Mouse (Mus musculus): ENCODE measurements at regions not wholly inside any gene's neighbourhood (a gene's known extent, or its start where the extent isn't known, plus 50 kb on each side); places are given as distances from the start of the nearest gene placed in this dataset.

DNA sequence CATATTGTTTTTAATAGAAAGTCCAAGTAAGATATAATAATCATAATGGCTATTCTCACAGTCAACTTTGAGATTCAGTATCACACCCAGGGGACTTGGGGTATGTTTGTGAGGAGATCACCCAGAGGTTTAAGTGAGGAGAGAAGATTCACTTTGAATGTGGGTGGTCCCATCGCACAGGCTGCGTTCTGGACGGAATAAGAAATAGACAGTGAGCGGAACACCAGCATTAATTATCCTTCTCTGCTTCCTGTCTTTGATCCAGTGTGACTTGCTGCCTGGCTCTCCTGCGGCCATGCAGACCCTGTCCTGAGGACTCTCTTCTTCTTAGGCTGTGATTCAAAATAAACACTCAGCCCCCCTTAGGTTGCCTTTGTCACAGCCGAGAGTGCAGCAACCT lies 60.6 kb upstream of the Kras start:
- in situ Hi-C loops (cut with MboI, MseI): loop anchor here in 1 of 2 experiments (25.0 kb wide), 1 partner anchor 1427 kb away; no protein-coding TSS in a partner anchor

DNA sequence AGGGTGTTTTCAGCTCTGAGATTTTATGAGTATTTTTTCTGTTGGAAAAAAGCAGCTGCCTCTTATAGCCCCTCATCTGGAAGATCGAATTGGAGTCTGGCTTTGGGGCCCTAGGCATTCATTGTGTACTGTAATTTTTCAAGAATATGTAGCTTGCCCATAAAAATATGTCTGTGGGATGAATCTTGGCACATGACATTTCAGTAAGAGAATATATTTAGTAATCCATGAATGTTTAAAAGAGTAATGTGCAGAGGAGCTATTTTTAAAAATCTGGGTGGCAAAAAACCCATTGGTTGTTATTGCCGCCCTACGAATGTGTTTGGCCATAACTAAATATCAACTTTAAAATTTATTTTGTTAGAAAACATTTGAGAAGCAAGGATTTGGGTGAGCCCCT lies 59.0 kb upstream of the Kras start:
- in situ Hi-C loops (cut with MboI, MseI): loop anchor here (5.0 to 25.0 kb wide), 2 partner anchors 33 to 1428 kb away; no protein-coding TSS in a partner anchor

DNA sequence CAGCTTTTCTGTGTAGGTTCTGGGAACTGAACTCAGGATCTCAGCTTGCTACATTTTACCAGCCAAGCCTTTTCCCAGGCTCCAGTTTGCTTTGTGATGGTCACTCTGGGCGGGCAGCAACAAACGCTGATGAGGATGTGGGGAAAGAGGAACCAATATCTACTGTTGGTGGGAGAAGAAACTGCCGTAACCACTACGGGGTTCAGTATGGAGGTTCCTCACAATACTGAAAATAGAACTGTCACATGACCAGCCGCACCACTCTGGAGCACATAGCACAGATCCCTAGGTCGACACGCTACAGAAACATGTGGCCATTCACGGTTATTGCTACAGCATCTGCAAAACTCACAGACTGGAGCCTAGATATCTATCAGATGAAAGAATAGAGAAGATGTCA lies 57.2 kb upstream of the Kras start:
- in situ Hi-C loops (cut with MboI, MseI): loop anchor here (5.0 to 25.0 kb wide), 2 partner anchors 35 to 1430 kb away; no protein-coding TSS in a partner anchor

DNA sequence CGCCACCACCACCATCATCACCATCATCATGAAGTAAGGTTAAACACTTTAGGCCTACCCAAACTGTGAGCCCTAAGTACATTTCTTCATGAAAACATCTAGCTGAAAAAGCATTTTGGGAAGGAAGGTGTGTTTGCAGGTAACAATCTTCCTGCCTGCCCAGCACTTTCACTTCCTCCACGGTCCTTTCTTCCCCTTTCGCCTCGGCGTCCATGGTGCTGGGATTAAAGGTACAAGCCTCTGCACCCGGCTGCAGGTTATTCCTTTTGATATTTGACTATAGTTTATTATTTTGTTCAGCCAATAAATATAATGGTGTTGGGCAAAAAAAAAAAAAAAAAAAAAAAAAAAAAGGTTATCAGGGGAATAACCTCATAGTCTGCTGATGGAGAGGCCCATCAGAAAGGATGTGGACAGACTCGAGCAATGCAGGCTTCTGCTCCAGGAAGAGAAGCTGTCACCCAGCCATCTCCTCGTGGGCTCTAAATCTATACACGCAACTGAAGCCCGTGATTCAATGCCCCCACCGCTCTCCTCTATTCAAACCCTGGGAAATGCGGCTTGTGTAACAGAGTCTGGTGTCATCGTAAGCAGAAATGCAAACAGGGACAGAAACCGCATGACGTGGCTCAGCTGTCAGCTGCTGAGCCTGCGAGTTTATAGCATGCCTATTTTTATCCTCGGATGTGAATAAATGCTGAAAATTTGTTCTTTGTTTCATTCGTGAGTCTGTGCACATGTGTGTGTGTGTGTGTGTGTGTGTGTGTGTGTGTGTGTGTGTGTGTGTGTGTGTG lies 56.5 kb upstream of the Kras start:
- in situ Hi-C loops (cut with MboI, MseI): loop anchor here (5.0 to 25.0 kb wide), 2 partner anchors 36 to 1431 kb away; no protein-coding TSS in a partner anchor

DNA sequence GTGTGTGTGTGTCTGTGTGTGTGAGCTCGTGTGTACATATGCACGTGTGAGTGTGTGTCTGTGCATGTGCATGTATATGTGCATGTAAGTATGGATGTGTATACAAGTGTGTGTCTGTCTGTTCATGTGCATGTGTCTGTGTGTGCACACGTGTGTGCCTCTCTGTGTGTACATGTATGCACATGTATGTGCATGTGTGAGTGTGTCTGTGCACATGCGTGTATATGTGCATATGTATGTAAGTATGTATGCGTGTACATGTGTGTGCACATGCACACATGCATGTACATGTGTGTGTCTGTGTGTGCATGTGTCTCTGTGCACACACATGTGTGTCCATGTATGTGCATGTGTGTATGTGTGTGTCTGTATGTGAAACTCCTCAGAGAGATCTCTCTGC lies 55.6 kb upstream of the Kras start:
- in situ Hi-C loops (cut with MboI, MseI): loop anchor here (5.0 to 25.0 kb wide), 2 partner anchors 37 to 1432 kb away; no protein-coding TSS in a partner anchor

DNA sequence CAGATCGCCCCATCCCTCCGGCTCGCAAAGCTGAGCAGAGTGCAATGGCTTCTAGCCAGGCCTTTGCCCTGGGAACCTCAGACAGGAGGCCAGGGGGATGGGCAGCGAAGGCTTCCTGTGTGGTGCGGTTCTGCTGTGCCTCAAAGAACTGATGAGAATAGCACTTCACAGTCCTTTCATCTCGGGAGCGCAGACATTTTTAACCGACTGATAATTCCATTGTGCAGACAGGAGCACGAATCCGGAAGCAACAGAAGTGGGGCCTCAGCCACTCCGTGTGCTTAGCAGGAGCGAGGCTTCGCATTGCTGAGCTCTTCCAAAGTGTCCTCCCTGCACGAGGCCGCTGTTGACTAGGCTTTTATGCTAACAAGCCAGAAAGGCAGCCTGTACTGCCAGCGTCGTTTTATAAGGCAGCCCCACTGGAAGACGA lies 53.6 kb upstream of the Kras start:
- in situ Hi-C loops (cut with MboI, MseI): loop anchor here in 1 of 2 experiments (25.0 kb wide), 1 partner anchor 1434 kb away; no protein-coding TSS in a partner anchor

DNA sequence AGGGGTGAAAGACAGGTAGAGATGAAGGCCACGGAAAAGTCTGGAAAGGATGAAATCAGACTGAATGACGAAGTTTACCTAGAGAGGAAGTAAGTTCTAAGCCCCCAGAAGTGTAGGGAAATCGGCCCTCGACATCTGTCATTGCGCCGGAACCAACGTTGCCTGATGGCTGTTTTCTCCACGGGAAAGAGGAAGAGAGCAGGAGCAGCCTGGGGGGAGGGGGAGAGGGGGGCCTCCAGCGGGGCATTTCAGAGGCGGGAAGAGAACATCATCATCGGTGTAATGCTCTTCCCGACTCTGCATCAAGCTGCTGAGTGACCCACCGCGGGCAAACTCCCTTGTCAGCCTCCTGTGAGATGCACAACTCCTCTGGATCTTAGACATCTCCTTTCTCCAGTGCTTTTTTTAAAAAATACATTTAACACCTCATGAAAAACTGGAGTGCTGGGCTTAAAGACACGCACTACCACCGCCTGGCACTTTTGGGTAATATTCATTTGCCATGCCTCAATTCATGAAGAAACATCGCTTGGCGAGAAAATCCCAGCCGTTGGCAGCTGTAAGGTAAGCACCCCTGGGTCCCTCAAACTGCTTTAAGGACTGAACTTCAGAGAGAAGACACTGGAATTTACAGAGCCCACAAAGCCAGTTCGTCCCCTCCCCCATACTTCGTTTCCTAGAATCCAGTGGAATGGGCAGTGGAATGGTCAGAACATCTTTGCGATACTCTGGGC lies 53.0 kb upstream of the Kras start:
- in situ Hi-C loops (cut with MboI, MseI): loop anchor here in 1 of 2 experiments (25.0 kb wide), 1 partner anchor 1434 kb away; no protein-coding TSS in a partner anchor

DNA sequence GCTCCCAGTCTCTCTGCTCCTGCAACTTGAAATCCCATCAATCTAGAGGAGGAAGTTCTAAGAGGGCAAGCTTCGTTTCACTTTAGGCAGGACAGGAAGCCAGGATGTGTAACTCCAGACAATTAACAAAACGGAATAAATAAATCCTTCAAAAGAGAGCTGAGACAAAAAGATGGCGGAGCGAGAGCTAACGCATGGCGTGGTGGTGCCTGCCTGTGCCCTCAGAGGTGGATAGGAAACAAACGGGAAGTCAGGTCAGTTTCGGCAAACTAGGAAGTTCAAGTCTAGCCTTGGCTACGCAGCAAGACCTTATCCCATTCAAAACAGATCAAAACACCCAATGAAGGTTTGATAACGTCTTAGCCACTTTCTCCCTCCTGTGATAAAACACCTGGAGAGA lies 52.1 kb upstream of the Kras start:
- in situ Hi-C loops (cut with MboI, MseI): loop anchor here in 1 of 2 experiments (25.0 kb wide), 1 partner anchor 1435 kb away; no protein-coding TSS in a partner anchor

DNA sequence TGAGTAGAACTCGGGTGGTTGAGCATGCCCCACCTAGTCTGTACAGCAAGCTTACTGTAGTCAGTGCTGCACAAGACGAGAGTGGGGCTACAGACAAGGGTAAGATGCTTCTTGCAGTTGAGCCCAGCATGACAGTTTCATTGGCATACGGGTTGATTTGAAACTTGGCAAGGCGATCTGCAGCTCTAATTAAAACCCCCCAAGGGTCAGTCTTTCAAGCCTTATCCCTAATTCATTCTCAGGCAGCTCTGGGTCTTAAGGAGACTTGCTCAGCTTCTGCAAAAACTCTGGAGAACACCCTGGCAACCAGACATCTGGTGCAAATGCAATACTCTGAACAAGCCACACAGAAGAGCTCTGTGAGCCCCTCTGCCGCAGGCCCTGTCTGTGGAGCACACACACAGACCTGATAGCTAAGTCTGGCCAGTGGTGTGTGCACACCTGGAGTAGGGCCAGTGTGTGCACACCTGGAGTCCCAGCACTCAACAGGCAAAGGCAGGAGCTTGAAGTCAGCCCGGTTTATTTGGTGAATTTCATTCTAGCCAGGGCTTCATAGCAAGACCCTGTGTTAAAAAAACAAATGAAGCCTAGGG lies 50.3 kb upstream of the Kras start:
- in situ Hi-C loops (cut with MboI, MseI): loop anchor here in 1 of 2 experiments (25.0 kb wide), 1 partner anchor 1437 kb away; no protein-coding TSS in a partner anchor
